ENCODE assay signal across 11 mouse cellular contexts in genomic region chr15:98933004-98933671, GRCm38 (mm10). TPM values are rescaled to one million over a fixed set of nuclear protein-coding genes. Genes with fewer than 3 reads are reported as not detected.
A peak's percentile ranks its signal among the peaks of the same experiment; 100 is the strongest.
DNase-seq lines count a peak whose midpoint lies in the region; ATAC-seq and TF ChIP-seq lines count a peak whose summit lies in the region.
"Not testable (repeated sequence)": the region's sequence is repeated elsewhere in the genome, so short reads cannot be mapped to it uniquely, and the experiment has no call there.
"Had no signal": no experiment of that assay in that cellular context is flagged by ENCODE, and none has a peak within 500 bp of the region (broad histone marks: within the 10 kb centered on the region; RNA-seq: fewer than 3 reads in every experiment).

No protein-coding gene starts in this region.

- TF ChIP-seq POLR2A in cerebellum, adult 2 months (IDR thresholded peaks at IDR 0.05; ENCODE audit: borderline replicate concordance, insufficient read depth, low read length); testis, adult 2 months (IDR thresholded peaks at IDR 0.05; ENCODE audit: control insufficient read depth, low read depth, low read length): not testable (repeated sequence)
- TF ChIP-seq POLR2A in embryonic fibroblast, embryonic 13.5 days (IDR thresholded peaks at IDR 0.05; ENCODE audit: low read depth, low read length), result peak; percentile 13; the same call in 1 of the 2 replicates

- H3K4me1 ChIP-seq in ES-E14 (ENCODE audit: control insufficient read depth in 2 of 2, insufficient read depth in 2 of 2, low read length in 2 of 2, poor library complexity in 1 of 2), result peaks cover 0 to 12% of the 10 kb centered on the region in 2 experiments; a peak in 2 of 4 replicates
- H3K4me1 ChIP-seq in cerebellum, adult 2 months (ENCODE audit: control insufficient read depth, insufficient read depth, low read length), result peaks cover 10% of the 10 kb centered on the region; the same call in 1 of the 2 replicates
- not testable (repeated sequence) for H3K4me1 ChIP-seq in embryonic fibroblast, embryonic 13.5 days (ENCODE audit: control insufficient read depth, insufficient read depth, low read length); testis, adult 2 months (ENCODE audit: control insufficient read depth, insufficient read depth, low read length)
- peaks cover 36% of the 10 kb centered on the region for H3K4me1 ChIP-seq in heart, embryonic 13.5 days
- peaks cover 11% of the 10 kb centered on the region for H3K4me1 ChIP-seq in intestine, embryonic 16.5 days (ENCODE audit: control insufficient read depth, insufficient read depth, low read length)
- H3K4me1 ChIP-seq in liver, embryonic 12.5 days, result peaks cover 48% of the 10 kb centered on the region
- H3K4me1 ChIP-seq in midbrain, embryonic 15.5 days, result peaks cover 34% of the 10 kb centered on the region

- H3K4me2 ChIP-seq in heart, embryonic 13.5 days, result peak overlapping the region; percentile 83
- H3K4me2 ChIP-seq in intestine, embryonic 16.5 days (ENCODE audit: low read depth, low read length), result peak overlapping the region; percentile 87
- H3K4me2 ChIP-seq in liver, embryonic 12.5 days, result peak overlapping the region; percentile 92
- H3K4me2 ChIP-seq in midbrain, embryonic 15.5 days, result peak overlapping the region; percentile 85

- H3K4me3 ChIP-seq in ES-E14 (ENCODE audit: insufficient read depth in 1 of 2, low read depth in 1 of 2, low read length in 2 of 2, poor library complexity in 1 of 2, severe bottlenecking in 1 of 2), result peak overlapping the region; percentile 90 to 95
- H3K4me3 ChIP-seq in cerebellum, adult 2 months (replicated peaks; ENCODE audit: insufficient read depth, low read depth, low read length), result peak overlapping the region; percentile 94
- peak overlapping the region; percentile 98 for H3K4me3 ChIP-seq in embryonic fibroblast, embryonic 13.5 days (ENCODE audit: insufficient read depth, low read length)
- H3K4me3 ChIP-seq in heart, embryonic 13.5 days, result peak overlapping the region; percentile 87
- peak overlapping the region; percentile 82 for H3K4me3 ChIP-seq in intestine, embryonic 16.5 days (ENCODE audit: low read length)
- peak overlapping the region; percentile 76 for H3K4me3 ChIP-seq in liver, embryonic 12.5 days
- peak overlapping the region; percentile 89 for H3K4me3 ChIP-seq in midbrain, embryonic 15.5 days
- peak overlapping the region; percentile 87 for H3K4me3 ChIP-seq in testis, adult 2 months (ENCODE audit: control insufficient read depth, low read depth, low read length)

- H3K27ac ChIP-seq in ES-E14 (ENCODE audit: insufficient read depth, low read depth, low read length, poor library complexity, severe bottlenecking), result peak overlapping the region; percentile 99
- peak overlapping the region; percentile 67; the same call in 1 of the 2 replicates for H3K27ac ChIP-seq in cerebellum, adult 2 months (ENCODE audit: insufficient read depth, low read length)
- H3K27ac ChIP-seq in embryonic fibroblast, embryonic 13.5 days (ENCODE audit: insufficient read depth, low read length), result peak overlapping the region; percentile 72
- H3K27ac ChIP-seq in heart, embryonic 13.5 days (replicated peaks), result peak overlapping the region; percentile 100
- peak overlapping the region; percentile 58 for H3K27ac ChIP-seq in intestine, embryonic 16.5 days (ENCODE audit: low read length)
- H3K27ac ChIP-seq in liver, embryonic 12.5 days, result peak overlapping the region; percentile 96
- peak overlapping the region; percentile 99 for H3K27ac ChIP-seq in midbrain, embryonic 15.5 days
- peak overlapping the region; percentile 86 for H3K27ac ChIP-seq in testis, adult 2 months (ENCODE audit: control insufficient read depth, insufficient read depth, low read depth, low read length)

- ATAC-seq in heart, embryonic 13.5 days (ENCODE audit: extremely low read depth, insufficient number of reproducible peaks, low FRiP score, low TSS enrichment); liver, embryonic 12.5 days: not testable (repeated sequence)
- 0 out of 2 replicates have a peak, but pooled peaks have one; percentile 8 for ATAC-seq in intestine, embryonic 16.5 days
- ATAC-seq in midbrain, embryonic 15.5 days (replicated peaks), result peak; percentile 31

- H3K27me3 ChIP-seq in cerebellum, adult 2 months (ENCODE audit: control insufficient read depth, insufficient read depth, low read length); heart, embryonic 13.5 days (replicated peaks); intestine, embryonic 16.5 days (replicated peaks; ENCODE audit: control insufficient read depth, insufficient read depth, low read length); liver, embryonic 12.5 days (replicated peaks); midbrain, embryonic 15.5 days (replicated peaks); testis, adult 2 months (ENCODE audit: control insufficient read depth, insufficient read depth, low read length): not testable (repeated sequence)

- not testable (repeated sequence) for H3K9me3 ChIP-seq in ES-E14 (ENCODE audit: control insufficient read depth, insufficient read depth, low read depth, low read length); heart, embryonic 13.5 days; intestine, embryonic 16.5 days (ENCODE audit: control insufficient read depth, low read length); liver, embryonic 12.5 days (replicated peaks); midbrain, embryonic 15.5 days

- not testable (repeated sequence) for DNase-seq in ES-E14 (ENCODE audit: low read depth, low spot score)
- DNase-seq in cerebellum, adult 2 months, result peak; percentile 54 to 72

- under 1% methylated on average over 8 of the region's 9 CpGs for WGBS in cerebellum, adult 2 months
- WGBS in heart, embryonic 13.5 days, result 7% methylated on average over 8 of the region's 9 CpGs
- WGBS in intestine, embryonic 16.5 days, result 4% methylated on average over 8 of the region's 9 CpGs
- 13% methylated on average over 8 of the region's 9 CpGs for WGBS in liver, embryonic 12.5 days (ENCODE audit: insufficient replicate concordance)
- WGBS in midbrain, embryonic 15.5 days, result 10% methylated on average over 8 of the region's 9 CpGs

- TF ChIP-seq CTCF in cerebellum, adult 2 months (IDR thresholded peaks at IDR 0.05; ENCODE audit: borderline replicate concordance, insufficient read depth, low read depth, low read length); embryonic fibroblast, embryonic 13.5 days (IDR thresholded peaks at IDR 0.05; ENCODE audit: borderline replicate concordance, insufficient read depth, low read length); testis, adult 2 months (IDR thresholded peaks at IDR 0.05; ENCODE audit: control insufficient read depth, insufficient read depth, insufficient replicate concordance, low read depth, low read length): not testable (repeated sequence)

- in situ Hi-C loops in ES-E14 (cut with MboI; ENCODE audit: low sequenced_read_pairs in 2 of 2, unreplicated experiment in 2 of 2), result not testable (repeated sequence)

- peaks cover 14% of the 10 kb centered on the region for H3K36me3 ChIP-seq in ES-E14 (ENCODE audit: control insufficient read depth, insufficient read depth, low read length, poor library complexity, severe bottlenecking)
- H3K36me3 ChIP-seq in heart, embryonic 13.5 days, result peaks cover 22% of the 10 kb centered on the region
- not testable (repeated sequence) for H3K36me3 ChIP-seq in intestine, embryonic 16.5 days (ENCODE audit: control insufficient read depth, insufficient read depth, low read length); midbrain, embryonic 15.5 days (replicated peaks); testis, adult 2 months (ENCODE audit: control insufficient read depth, insufficient read depth, low read length)
- H3K36me3 ChIP-seq in liver, embryonic 12.5 days, result peaks cover 25% of the 10 kb centered on the region

- H3K9ac ChIP-seq in ES-E14 (ENCODE audit: insufficient read depth, low read depth, low read length, poor library complexity, severe bottlenecking), result peak overlapping the region; percentile 99
- H3K9ac ChIP-seq in heart, embryonic 13.5 days, result peak overlapping the region; percentile 99
- peak overlapping the region; percentile 89 for H3K9ac ChIP-seq in intestine, embryonic 16.5 days (ENCODE audit: low read depth, low read length)
- peak overlapping the region; percentile 89 for H3K9ac ChIP-seq in liver, embryonic 12.5 days
- peak overlapping the region; percentile 96 for H3K9ac ChIP-seq in midbrain, embryonic 15.5 days

RNA-seq across cellular contexts. Expression of gene Tuba1b, which starts 1.2 kb away (rescaled TPM):
- 1,092 and 1,539 TPM in 2 replicates for total RNA-seq in ES-E14 (2012; rRNA removed)
- polyA plus RNA-seq in cerebellum, adult 2 months (2012; rRNA removed), result 1,352 and 1,359 TPM in 2 replicates
- 3,138 and 3,689 TPM in 2 replicates for polyA plus RNA-seq in embryonic fibroblast, embryonic 13.5 days (2011; ENCODE audit: insufficient read length, low read depth, missing spikeins)
- 1,584 and 1,655 TPM in 2 replicates for polyA plus RNA-seq in heart, embryonic 13.5 days (2015; fragmentation: Nextera tagmentation; extraction: Ambion mirVana)
- 1,159 and 1,322 TPM in 2 replicates for polyA plus RNA-seq in intestine, embryonic 16.5 days (2015; fragmentation: Nextera tagmentation; extraction: Ambion mirVana)
- polyA plus RNA-seq in liver, embryonic 12.5 days (2016; fragmentation: Nextera tagmentation; extraction: Ambion mirVana), result 1,333 and 1,388 TPM in 2 replicates
- 1,136 and 1,188 TPM in 2 replicates for polyA plus RNA-seq in midbrain, embryonic 15.5 days (2015; fragmentation: Nextera tagmentation; extraction: Ambion mirVana)
- 124 and 148 TPM in 2 replicates for polyA plus RNA-seq in testis, adult 2 months (2012; rRNA removed)

RNA-seq across cellular contexts. Expression of gene Lmbr1l, which starts 15.1 kb away (rescaled TPM):
- total RNA-seq in ES-E14 (2012; rRNA removed), result 55.1 and 73.3 TPM in 2 replicates
- 37.5 and 39.7 TPM in 2 replicates for polyA plus RNA-seq in cerebellum, adult 2 months (2012; rRNA removed)
- 11.3 and 14.7 TPM in 2 replicates for polyA plus RNA-seq in embryonic fibroblast, embryonic 13.5 days (2011; ENCODE audit: insufficient read length, low read depth, missing spikeins)
- 13.5 and 15.0 TPM in 2 replicates for polyA plus RNA-seq in heart, embryonic 13.5 days (2015; fragmentation: Nextera tagmentation; extraction: Ambion mirVana)
- polyA plus RNA-seq in intestine, embryonic 16.5 days (2015; fragmentation: Nextera tagmentation; extraction: Ambion mirVana), result 20.4 and 23.6 TPM in 2 replicates
- polyA plus RNA-seq in liver, embryonic 12.5 days (2016; fragmentation: Nextera tagmentation; extraction: Ambion mirVana), result 4.4 and 4.6 TPM in 2 replicates
- polyA plus RNA-seq in midbrain, embryonic 15.5 days (2015; fragmentation: Nextera tagmentation; extraction: Ambion mirVana), result 35.5 and 38.3 TPM in 2 replicates
- polyA plus RNA-seq in testis, adult 2 months (2012; rRNA removed), result 478 and 581 TPM in 2 replicates

RNA-seq across cellular contexts. Expression of gene Gm49450, which starts 20.2 kb away (rescaled TPM):
- total RNA-seq in ES-E14 (2012; rRNA removed), result not detected in 2 replicates
- 0.75 and 2.6 TPM in 2 replicates for polyA plus RNA-seq in cerebellum, adult 2 months (2012; rRNA removed)
- 333 and 559 TPM in 2 replicates for polyA plus RNA-seq in embryonic fibroblast, embryonic 13.5 days (2011; ENCODE audit: insufficient read length, low read depth, missing spikeins)
- not detected in 2 replicates for polyA plus RNA-seq in heart, embryonic 13.5 days (2015; fragmentation: Nextera tagmentation; extraction: Ambion mirVana)
- not detected in 2 replicates for polyA plus RNA-seq in intestine, embryonic 16.5 days (2015; fragmentation: Nextera tagmentation; extraction: Ambion mirVana)
- polyA plus RNA-seq in liver, embryonic 12.5 days (2016; fragmentation: Nextera tagmentation; extraction: Ambion mirVana), result not detected in 2 replicates
- not detected in 2 replicates for polyA plus RNA-seq in midbrain, embryonic 15.5 days (2015; fragmentation: Nextera tagmentation; extraction: Ambion mirVana)
- 2.3 and 2.4 TPM in 2 replicates for polyA plus RNA-seq in testis, adult 2 months (2012; rRNA removed)
- total RNA-seq: gastrocnemius, adult 8-10 months; left cerebral cortex, adult 18-20 months had no signal
- polyA plus RNA-seq: thymus, postnatal 0 days had no signal

RNA-seq across cellular contexts. Expression of gene Tuba1a, which starts 20.4 kb away (rescaled TPM):
- 595 and 862 TPM in 2 replicates for total RNA-seq in ES-E14 (2012; rRNA removed)
- 1,294 and 1,344 TPM in 2 replicates for polyA plus RNA-seq in cerebellum, adult 2 months (2012; rRNA removed)
- 1,082 and 1,134 TPM in 2 replicates for polyA plus RNA-seq in embryonic fibroblast, embryonic 13.5 days (2011; ENCODE audit: insufficient read length, low read depth, missing spikeins)
- 1,012 and 1,030 TPM in 2 replicates for polyA plus RNA-seq in heart, embryonic 13.5 days (2015; fragmentation: Nextera tagmentation; extraction: Ambion mirVana)
- polyA plus RNA-seq in intestine, embryonic 16.5 days (2015; fragmentation: Nextera tagmentation; extraction: Ambion mirVana), result 816 and 895 TPM in 2 replicates
- 180 and 181 TPM in 2 replicates for polyA plus RNA-seq in liver, embryonic 12.5 days (2016; fragmentation: Nextera tagmentation; extraction: Ambion mirVana)
- polyA plus RNA-seq in midbrain, embryonic 15.5 days (2015; fragmentation: Nextera tagmentation; extraction: Ambion mirVana), result 17,671 and 17,732 TPM in 2 replicates
- 77.2 and 93.1 TPM in 2 replicates for polyA plus RNA-seq in testis, adult 2 months (2012; rRNA removed)

RNA-seq across cellular contexts. Expression of gene Dhh, which starts 34.8 kb away (rescaled TPM):
- total RNA-seq in ES-E14 (2012; rRNA removed), result 1.0 and 1.2 TPM in 2 replicates
- 0.07 and 0.10 TPM in 2 replicates for polyA plus RNA-seq in cerebellum, adult 2 months (2012; rRNA removed)
- 0.14 and 0.27 TPM in 2 replicates for polyA plus RNA-seq in embryonic fibroblast, embryonic 13.5 days (2011; ENCODE audit: insufficient read length, low read depth, missing spikeins)
- 2.1 and 2.3 TPM in 2 replicates for polyA plus RNA-seq in heart, embryonic 13.5 days (2015; fragmentation: Nextera tagmentation; extraction: Ambion mirVana)
- 0.83 and 1.6 TPM in 2 replicates for polyA plus RNA-seq in intestine, embryonic 16.5 days (2015; fragmentation: Nextera tagmentation; extraction: Ambion mirVana)
- 0.25 and 0.32 TPM in 2 replicates for polyA plus RNA-seq in liver, embryonic 12.5 days (2016; fragmentation: Nextera tagmentation; extraction: Ambion mirVana)
- 0.35 and 0.73 TPM in 2 replicates for polyA plus RNA-seq in midbrain, embryonic 15.5 days (2015; fragmentation: Nextera tagmentation; extraction: Ambion mirVana)
- 9.4 and 10.8 TPM in 2 replicates for polyA plus RNA-seq in testis, adult 2 months (2012; rRNA removed)

Comparison
In these comparisons a context has a peak if more than half of its experiments do, and no peak if none do; other contexts are left out.
1. RNA of gene Lmbr1l, which starts 15.1 kb away (polyA plus RNA-seq): 478 to 581 TPM in testis, adult 2 months; 37.5 to 39.7 TPM in cerebellum, adult 2 months, 35.5 to 38.3 TPM in midbrain, embryonic 15.5 days, 20.4 to 23.6 TPM in intestine, embryonic 16.5 days, 11.3 to 14.7 TPM in embryonic fibroblast, embryonic 13.5 days, 13.5 to 15.0 TPM in heart, embryonic 13.5 days and 4.4 to 4.6 TPM in liver, embryonic 12.5 days; every median in the first group is over 10 times any median in the second.
2. RNA of gene Gm49450, which starts 20.2 kb away (polyA plus RNA-seq): 333 to 559 TPM in embryonic fibroblast, embryonic 13.5 days; 2.3 to 2.4 TPM in testis, adult 2 months, 0.75 to 2.6 TPM in cerebellum, adult 2 months, not detected in heart, embryonic 13.5 days, not detected in intestine, embryonic 16.5 days, not detected in liver, embryonic 12.5 days and not detected in midbrain, embryonic 15.5 days; every median in the first group is over 10 times any median in the second.
3. Peak in every context shown above with its lines, with median percentiles within 50 percentile points of each other: H3K27ac ChIP-seq, H3K4me3 ChIP-seq, H3K9ac ChIP-seq and H3K4me2 ChIP-seq.